24 mouse cellular contexts compared by ENCODE assay signal in the genomic region with DNA sequence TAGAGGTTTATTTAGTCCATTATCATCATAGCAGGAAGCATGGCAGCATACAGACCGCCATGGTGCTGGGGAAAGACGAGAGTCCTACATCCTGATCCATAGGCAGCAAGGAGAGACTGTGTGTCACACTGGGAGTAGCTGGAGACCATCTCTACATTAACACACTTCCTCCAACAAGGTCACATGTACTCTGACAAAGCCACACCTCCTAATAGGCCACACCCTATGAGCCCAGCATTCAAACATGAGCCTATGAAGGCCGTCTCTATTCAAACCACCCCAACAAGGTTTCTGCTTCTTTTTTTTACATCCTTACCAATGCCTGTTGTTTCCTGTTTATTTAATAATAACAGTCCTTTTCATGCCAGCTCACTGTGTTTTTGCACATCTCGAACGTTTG.
DNase-seq lines count a peak whose midpoint lies in the region; ATAC-seq and TF ChIP-seq lines count a peak whose summit lies in the region.
"Had no signal": no experiment of that assay in that cellular context is flagged by ENCODE, and none has a peak within 500 bp of the region (broad histone marks: within the 10 kb centered on the region; RNA-seq: fewer than 3 reads in every experiment).

No protein-coding gene starts in this region.

- TF ChIP-seq CTCF in kidney, adult 2 months (conservative IDR thresholded peaks at IDR 0.05; ENCODE audit: insufficient read depth, insufficient read length, low read depth, low read length), result no peak

- no peaks in the 10 kb centered on the region for H3K27me3 ChIP-seq in kidney, adult 2 months (replicated peaks; ENCODE audit: control insufficient read depth, insufficient read depth, low read length)
- H3K27me3 ChIP-seq: CH12.LX had no signal

- H3K4me3 ChIP-seq in kidney, adult 2 months (ENCODE audit: insufficient read depth, low read depth, low read length), result no peak overlapping the region

- H3K27ac ChIP-seq in kidney, adult 2 months (ENCODE audit: insufficient read depth, low read depth, low read length), result no peak overlapping the region

- TF ChIP-seq POLR2A in kidney, adult 2 months (IDR thresholded peaks at IDR 0.05; ENCODE audit: low read depth, low read length), result no peak

- ATAC-seq in activated CD4-positive, CD25-positive, alpha-beta regulatory T cell, adult 4 months, result no peak
- ATAC-seq: CD4-positive, CD25-positive, alpha-beta regulatory T cell, adult 4 months; Patski had no signal

- WGBS in kidney, adult 2 months, result 85% methylated on average over 5 of the region's 5 CpGs

- H3K36me3 ChIP-seq in kidney, adult 2 months (ENCODE audit: control insufficient read depth, insufficient read depth, low read length), result no peaks in the 10 kb centered on the region
- H3K36me3 ChIP-seq: G1E had no signal

- H3K4me1 ChIP-seq in kidney, adult 2 months (ENCODE audit: control insufficient read depth, insufficient read depth, low read length), result no peaks in the 10 kb centered on the region

- peak; percentile 32 for DNase-seq in ES-CJ7 (ENCODE audit: low read depth, low spot score)
- DNase-seq in R1 (ENCODE audit: low read depth, low spot score), result peak; percentile 61
- peak; percentile 52 for DNase-seq in ZHBTc4 (ENCODE audit: low read depth, low spot score)
- DNase-seq in right cerebral cortex, postnatal 36 days (ENCODE audit: low spot score in 2 of 2), result no peak
- no peak for DNase-seq in kidney, adult 2 months
- DNase-seq: adrenal gland, adult 2 months; adrenal gland, adult 8-10 months; adrenal gland, postnatal 10 days; adrenal gland, postnatal 14 days; adrenal gland, postnatal 25 days; adrenal gland, postnatal 36 days; B cell, adult 2 months; cerebellum, adult 11 months; cerebellum, adult 11-12 months; cerebellum, adult 18-20 months; cerebellum, adult 2 months; cerebellum, adult 8-10 months; cerebellum, adult 9-10 months; cerebellum, adult 9-11 months had no signal

Comparison
In these comparisons a context has a peak if more than half of its experiments do, and no peak if none do; other contexts are left out.
1. DNase-seq: peak in ES-CJ7 (single experiment), R1 (single experiment) and ZHBTc4 (single experiment); none in right cerebral cortex, postnatal 36 days (0 of 2) and kidney, adult 2 months (single experiment).